Comparison of ENCODE assay signal across 1 mouse cellular context in genomic region chr11:51690597-51690996, GRCm38 (mm10). TPM values are rescaled to one million over a fixed set of nuclear protein-coding genes. Genes with fewer than 3 reads are reported as not detected.
"Had no signal": no experiment of that assay in that cellular context is flagged by ENCODE, and none has a peak within 500 bp of the region (broad histone marks: within the 10 kb centered on the region; RNA-seq: fewer than 3 reads in every experiment).

No protein-coding gene starts in this region.

RNA-seq across cellular contexts. Expression of gene D930048N14Rik, which starts 39.8 kb away (rescaled TPM):
- total RNA-seq: megakaryocyte-erythroid progenitor cell, adult 5-6 weeks had no signal
